Mouse (Mus musculus) embryonic facial prominence, embryonic 14.5 days (tissue): ENCODE data around the gene Urb1. TPM values are rescaled to one million over a fixed set of nuclear protein-coding genes. Genes with fewer than 3 reads are reported as not detected.
A peak's percentile ranks its signal among the peaks of the same experiment; 100 is the strongest.

Source experiments
- ATAC-seq: fragments of 200-750 bp; cut with Nextera tagmentation; 2 replicates; pipeline ENCODE4 v1.8.0; 2017; ENCODE audit warnings: low read depth, moderate number of reproducible peaks, moderate TSS enrichment
- DNase-seq: peaks from one replicate; pipeline ENCODE4 v3.0.0-alpha.2; 2015; ENCODE audit warnings: low spot score
- H3K27ac ChIP-seq: fragments of 300-500 bp; sonication (generic); replicated peaks from 2 replicates; pipeline ENCODE4 v1.5.1; 2014; ENCODE audit warnings: low read depth, mild to moderate bottlenecking, low read length, moderate library complexity
- H3K27me3 ChIP-seq: fragments of 300-500 bp; sonication (generic); replicated peaks from 2 replicates; pipeline ENCODE4 v1.6.1; 2014; ENCODE audit warnings: low read length; ENCODE audit not compliant: control insufficient read depth, insufficient read depth
- H3K36me3 ChIP-seq: fragments of 300-500 bp; sonication (generic); 2 replicates; pipeline ENCODE4 v1.6.1; 2014; ENCODE audit warnings: low read length, mixed read lengths; ENCODE audit not compliant: control insufficient read depth, insufficient read depth
- H3K4me1 ChIP-seq: fragments of 300-500 bp; sonication (generic); 2 replicates; pipeline ENCODE4 v1.6.1; 2014; ENCODE audit warnings: antibody characterized with exemption, low read length; ENCODE audit not compliant: control insufficient read depth, insufficient read depth
- H3K4me2 ChIP-seq: fragments of 300-500 bp; sonication (generic); 2 replicates; pipeline ENCODE4 v1.6.1; 2014; ENCODE audit warnings: low read depth, mild to moderate bottlenecking, low read length, moderate library complexity, mixed read lengths
- H3K4me3 ChIP-seq: fragments of 300-500 bp; sonication (generic); 2 replicates; pipeline ENCODE4 v1.5.1; 2014; ENCODE audit warnings: low read depth, mild to moderate bottlenecking, low read length
- H3K9ac ChIP-seq: fragments of 300-500 bp; sonication (generic); 2 replicates; pipeline ENCODE4 v1.6.1; 2014; ENCODE audit warnings: low read depth, mild to moderate bottlenecking, low read length, moderate library complexity, mixed read lengths
- H3K9me3 ChIP-seq: fragments of 300-500 bp; sonication (generic); 2 replicates; pipeline ENCODE4 v1.6.1; 2016; ENCODE audit warnings: low read length; ENCODE audit not compliant: control insufficient read depth
- WGBS: fragments of 180-500 bp; shearing (Covaris S2); extraction: QIAGEN DNeasy Blood & Tissue Kit; methylation state at CpG from one replicate; pipeline ENCODE4 v1.1.7; 2014; 5-methylcytosine and 5-hydroxymethylcytosine counted together
- polyA plus RNA-seq: library from polyadenylated mRNA; unstranded; fragments of >200 nt; fragmentation: Nextera tagmentation; extraction: Ambion mirVana; gene quantifications from 2 replicates; pipeline ENCODE4 v1.2.1, GENCODE M21; 2014

The Urb1 gene
- polyA plus RNA-seq, 1 experiment from 2014 or later = 11.6 TPM

GRCm38 (mm10) chr16:90709711-90710289 lies 100.4 kb downstream of the Urb1 start:
- H3K9me3 ChIP-seq = no peaks in the 10 kb centered on the region
- 0 out of 2 replicates have a peak overlapping the region, but pooled peaks have one; percentile 16 for H3K9ac ChIP-seq
- DNase-seq = peak; percentile 88
- H3K27ac ChIP-seq = no peak overlapping the region
- H3K4me1 ChIP-seq = peaks cover 23% of the 10 kb centered on the region
- H3K4me3 ChIP-seq = 0 out of 2 replicates have a peak overlapping the region, but pooled peaks have one; percentile 13
- H3K4me2 ChIP-seq = peak overlapping the region; percentile 29
- no peaks in the 10 kb centered on the region for H3K36me3 ChIP-seq
- peak; percentile 81 for ATAC-seq
- 29% methylated on average over 17 of the region's 17 CpGs for WGBS
- H3K27me3 ChIP-seq = peaks cover 5% of the 10 kb centered on the region; the same call in 1 of the 2 replicates

GRCm38 (mm10) chr16:90706279-90706678 lies 103.9 kb downstream of the Urb1 start:
- peak; percentile 30 for DNase-seq
- no peak overlapping the region for H3K9ac ChIP-seq
- H3K4me1 ChIP-seq = peaks cover 17% of the 10 kb centered on the region
- no peak overlapping the region for H3K4me2 ChIP-seq
- no peaks in the 10 kb centered on the region for H3K27me3 ChIP-seq
- no peak for ATAC-seq
- 25% methylated on average over 3 of the region's 3 CpGs for WGBS
- H3K27ac ChIP-seq = no peak overlapping the region
- H3K4me3 ChIP-seq = no peak overlapping the region
- no peaks in the 10 kb centered on the region for H3K36me3 ChIP-seq
- no peaks in the 10 kb centered on the region for H3K9me3 ChIP-seq

GRCm38 (mm10) chr16:90704161-90704825 lies 105.9 kb downstream of the Urb1 start:
- DNase-seq (no peak), ATAC-seq (no peak)
- H3K36me3 ChIP-seq = no peaks in the 10 kb centered on the region
- H3K4me2 ChIP-seq = no peak overlapping the region
- 55% methylated on average over 13 of the region's 13 CpGs for WGBS
- H3K4me3 ChIP-seq = no peak overlapping the region
- no peak overlapping the region for H3K9ac ChIP-seq
- H3K27ac ChIP-seq = no peak overlapping the region
- peaks cover 3% of the 10 kb centered on the region for H3K4me1 ChIP-seq
- H3K9me3 ChIP-seq = no peaks in the 10 kb centered on the region
- H3K27me3 ChIP-seq = no peaks in the 10 kb centered on the region

- H3K4me1 ChIP-seq = no peaks in the 10 kb centered on the region
These were observed 106.6 kb downstream of the Urb1 start for GRCm38 (mm10) chr16:90703646-90704045.

GRCm38 (mm10) chr16:90701541-90701940 lies 108.7 kb downstream of the Urb1 start:
- no peak overlapping the region for H3K4me2 ChIP-seq
- 96% methylated on average over 2 of the region's 2 CpGs for WGBS
- no peaks in the 10 kb centered on the region for H3K27me3 ChIP-seq
- H3K9ac ChIP-seq = no peak overlapping the region
- no peak for ATAC-seq
- no peak overlapping the region for H3K4me3 ChIP-seq
- no peaks in the 10 kb centered on the region for H3K4me1 ChIP-seq
- H3K36me3 ChIP-seq = no peaks in the 10 kb centered on the region
- no peak for DNase-seq
- no peak overlapping the region for H3K27ac ChIP-seq
- H3K9me3 ChIP-seq = no peaks in the 10 kb centered on the region

More at GRCm38 (mm10) chr16:90703646-90704045, 106.6 kb downstream of the Urb1 start:
- no peaks in the 10 kb centered on the region for H3K27me3 ChIP-seq
- H3K27ac ChIP-seq = no peak overlapping the region
- H3K36me3 ChIP-seq = no peaks in the 10 kb centered on the region
- no peaks in the 10 kb centered on the region for H3K9me3 ChIP-seq
- 6% methylated on average over 1 of the region's 1 CpGs for WGBS
- H3K4me2 ChIP-seq = no peak overlapping the region
- ATAC-seq (no peak), DNase-seq (no peak)
- no peak overlapping the region for H3K4me3 ChIP-seq
- no peak overlapping the region for H3K9ac ChIP-seq

Other genes with a start within 250 kb of the Urb1 start
- 50.1 and 50.9 TPM in 2 replicates for gene Mis18a, start 83.0 kb downstream of the Urb1 start, polyA plus RNA-seq
- gene Mrap, start 72.2 kb downstream of the Urb1 start, polyA plus RNA-seq = 0.97 and 3.8 TPM in 2 replicates
- gene Eva1c, start 16.3 kb upstream of the Urb1 start, polyA plus RNA-seq = 3.7 and 4.5 TPM in 2 replicates
- 34.5 and 37.8 TPM in 2 replicates for gene Cfap298, start 124.7 kb upstream of the Urb1 start, polyA plus RNA-seq
- gene Synj1, start 200.9 kb upstream of the Urb1 start, polyA plus RNA-seq = 15.6 and 15.8 TPM in 2 replicates
- gene Paxbp1, start 234.1 kb upstream of the Urb1 start, polyA plus RNA-seq = 51.8 and 58.2 TPM in 2 replicates